Mouse (Mus musculus): ENCODE results near the gene Gprc5c. TPM values are rescaled to one million over a fixed set of nuclear protein-coding genes. Genes with fewer than 3 reads are reported as not detected.

Gprc5c gene
- polyA plus RNA-seq, 1 experiment from 2014 or later: 5.4 TPM

- 88% methylated on average over 1 of the region's 1 CpGs for WGBS
- Histone ChIP-seq H3K36me3 (ENCODE audit: control insufficient read depth, insufficient read depth, low read length) (no peaks in the 10 kb centered on the region), H3K4me1 (ENCODE audit: control insufficient read depth, insufficient read depth, low read length) (peaks cover 3% of the 10 kb centered on the region; the same call in 1 of the 2 replicates), H3K27me3 (ENCODE audit: control insufficient read depth, insufficient read depth, low read depth, low read length) (no peaks in the 10 kb centered on the region; the same call in 1 of the 2 replicates), H3K9me3 (replicated peaks; ENCODE audit: control insufficient read depth, low read length, poor library complexity, severe bottlenecking) (no peaks in the 10 kb centered on the region), H3K4me2 (ENCODE audit: low read length) (no peak overlapping the region), H3K27ac (ENCODE audit: low read length) (no peak overlapping the region), H3K9ac (ENCODE audit: low read depth, low read length) (no peak overlapping the region), H3K4me3 (ENCODE audit: low read depth, low read length) (no peak overlapping the region)
- ATAC-seq: no peak
These were observed 18.8 kb downstream of the Gprc5c start for GRCm38 (mm10) chr11:114869787-114870186.

- Histone ChIP-seq H3K27me3 (ENCODE audit: control insufficient read depth, insufficient read depth, low read depth, low read length) (no peaks in the 10 kb centered on the region; the same call in 1 of the 2 replicates), H3K27ac (ENCODE audit: low read length) (no peak overlapping the region), H3K9ac (ENCODE audit: low read depth, low read length) (no peak overlapping the region), H3K4me2 (ENCODE audit: low read length) (no peak overlapping the region), H3K36me3 (ENCODE audit: control insufficient read depth, insufficient read depth, low read length) (no peaks in the 10 kb centered on the region), H3K4me1 (ENCODE audit: control insufficient read depth, insufficient read depth, low read length) (peaks cover 3% of the 10 kb centered on the region; the same call in 1 of the 2 replicates), H3K4me3 (ENCODE audit: low read depth, low read length) (no peak overlapping the region), H3K9me3 (replicated peaks; ENCODE audit: control insufficient read depth, low read length, poor library complexity, severe bottlenecking) (no peaks in the 10 kb centered on the region)
- WGBS: 87% methylated on average over 2 of the region's 2 CpGs
- ATAC-seq: no peak
These were observed 20.6 kb downstream of the Gprc5c start for GRCm38 (mm10) chr11:114871540-114871939.

GRCm38 (mm10) chr11:114873022-114873817, 22.3 kb downstream of the Gprc5c start:
- no peaks in the 10 kb centered on the region for H3K9me3 ChIP-seq (replicated peaks; ENCODE audit: control insufficient read depth, low read length, poor library complexity, severe bottlenecking)
- no peak overlapping the region for H3K4me2 ChIP-seq (ENCODE audit: low read length)
- ATAC-seq: no peak
- no peaks in the 10 kb centered on the region; the same call in 1 of the 2 replicates for H3K27me3 ChIP-seq (ENCODE audit: control insufficient read depth, insufficient read depth, low read depth, low read length)
- H3K9ac ChIP-seq (ENCODE audit: low read depth, low read length): no peak overlapping the region
- 24% methylated on average over 6 of the region's 6 CpGs for WGBS
- H3K36me3 ChIP-seq (ENCODE audit: control insufficient read depth, insufficient read depth, low read length): no peaks in the 10 kb centered on the region
- no peak overlapping the region for H3K4me3 ChIP-seq (ENCODE audit: low read depth, low read length)
- H3K4me1 ChIP-seq (ENCODE audit: control insufficient read depth, insufficient read depth, low read length): peaks cover 3% of the 10 kb centered on the region; the same call in 1 of the 2 replicates
- H3K27ac ChIP-seq (ENCODE audit: low read length): no peak overlapping the region

- H3K9me3 ChIP-seq (replicated peaks; ENCODE audit: control insufficient read depth, low read length, poor library complexity, severe bottlenecking): no peaks in the 10 kb centered on the region
- H3K36me3 ChIP-seq (ENCODE audit: control insufficient read depth, insufficient read depth, low read length): no peaks in the 10 kb centered on the region
- H3K4me3 ChIP-seq (ENCODE audit: low read depth, low read length): no peak overlapping the region
- WGBS: 66% methylated on average over 9 of the region's 9 CpGs
- peaks cover 3% of the 10 kb centered on the region; the same call in 1 of the 2 replicates for H3K4me1 ChIP-seq (ENCODE audit: control insufficient read depth, insufficient read depth, low read length)
- ATAC-seq: no peak
- no peak overlapping the region for H3K9ac ChIP-seq (ENCODE audit: low read depth, low read length)
- H3K27me3 ChIP-seq (ENCODE audit: control insufficient read depth, insufficient read depth, low read depth, low read length): no peaks in the 10 kb centered on the region; the same call in 1 of the 2 replicates
- H3K27ac ChIP-seq (ENCODE audit: low read length): no peak overlapping the region
- no peak overlapping the region for H3K4me2 ChIP-seq (ENCODE audit: low read length)
These were observed 23.5 kb downstream of the Gprc5c start for GRCm38 (mm10) chr11:114874226-114875145.

- WGBS: 17% methylated on average over 9 of the region's 9 CpGs
- no peak for ATAC-seq
- no peak overlapping the region for H3K4me3 ChIP-seq (ENCODE audit: low read depth, low read length)
These were observed 24.4 kb downstream of the Gprc5c start for GRCm38 (mm10) chr11:114875301-114875801.

GRCm38 (mm10) chr11:114876176-114876575, 25.2 kb downstream of the Gprc5c start:
- no peak for ATAC-seq
- Histone ChIP-seq H3K4me1 (ENCODE audit: control insufficient read depth, insufficient read depth, low read length) (peaks cover 3% of the 10 kb centered on the region; the same call in 1 of the 2 replicates), H3K4me2 (ENCODE audit: low read length) (no peak overlapping the region), H3K27me3 (ENCODE audit: control insufficient read depth, insufficient read depth, low read depth, low read length) (no peaks in the 10 kb centered on the region; the same call in 1 of the 2 replicates), H3K36me3 (ENCODE audit: control insufficient read depth, insufficient read depth, low read length) (no peaks in the 10 kb centered on the region), H3K4me3 (ENCODE audit: low read depth, low read length) (no peak overlapping the region), H3K9ac (ENCODE audit: low read depth, low read length) (no peak overlapping the region), H3K9me3 (replicated peaks; ENCODE audit: control insufficient read depth, low read length, poor library complexity, severe bottlenecking) (no peaks in the 10 kb centered on the region), H3K27ac (ENCODE audit: low read length) (no peak overlapping the region)
- WGBS: 60% methylated on average over 7 of the region's 7 CpGs

More at GRCm38 (mm10) chr11:114875301-114875801, 24.4 kb downstream of the Gprc5c start:
- Histone ChIP-seq H3K27ac (ENCODE audit: low read length) (no peak overlapping the region), H3K4me1 (ENCODE audit: control insufficient read depth, insufficient read depth, low read length) (peaks cover 3% of the 10 kb centered on the region; the same call in 1 of the 2 replicates), H3K27me3 (ENCODE audit: control insufficient read depth, insufficient read depth, low read depth, low read length) (no peaks in the 10 kb centered on the region; the same call in 1 of the 2 replicates), H3K4me2 (ENCODE audit: low read length) (no peak overlapping the region), H3K36me3 (ENCODE audit: control insufficient read depth, insufficient read depth, low read length) (no peaks in the 10 kb centered on the region), H3K9ac (ENCODE audit: low read depth, low read length) (no peak overlapping the region), H3K9me3 (replicated peaks; ENCODE audit: control insufficient read depth, low read length, poor library complexity, severe bottlenecking) (no peaks in the 10 kb centered on the region)

GRCm38 (mm10) chr11:114876621-114877020, 25.7 kb downstream of the Gprc5c start:
- 36% methylated on average over 2 of the region's 2 CpGs for WGBS
- no peak overlapping the region for H3K4me2 ChIP-seq (ENCODE audit: low read length)
- no peaks in the 10 kb centered on the region; the same call in 1 of the 2 replicates for H3K27me3 ChIP-seq (ENCODE audit: control insufficient read depth, insufficient read depth, low read depth, low read length)
- H3K9me3 ChIP-seq (replicated peaks; ENCODE audit: control insufficient read depth, low read length, poor library complexity, severe bottlenecking): no peaks in the 10 kb centered on the region
- no peak overlapping the region for H3K4me3 ChIP-seq (ENCODE audit: low read depth, low read length)
- H3K36me3 ChIP-seq (ENCODE audit: control insufficient read depth, insufficient read depth, low read length): no peaks in the 10 kb centered on the region
- no peak overlapping the region for H3K27ac ChIP-seq (ENCODE audit: low read length)
- ATAC-seq: no peak
- no peak overlapping the region for H3K9ac ChIP-seq (ENCODE audit: low read depth, low read length)
- H3K4me1 ChIP-seq (ENCODE audit: control insufficient read depth, insufficient read depth, low read length): peaks cover 3% of the 10 kb centered on the region; the same call in 1 of the 2 replicates

GRCm38 (mm10) chr11:114877145-114877544, 26.2 kb downstream of the Gprc5c start:
- no peak overlapping the region for H3K9ac ChIP-seq (ENCODE audit: low read depth, low read length)

More at GRCm38 (mm10) chr11:114877145-114877544, 26.2 kb downstream of the Gprc5c start:
- no peaks in the 10 kb centered on the region for H3K27me3 ChIP-seq (ENCODE audit: control insufficient read depth, insufficient read depth, low read depth, low read length)
- WGBS: 63% methylated on average over 3 of the region's 3 CpGs
- no peak overlapping the region for H3K4me3 ChIP-seq (ENCODE audit: low read depth, low read length)
- H3K36me3 ChIP-seq (ENCODE audit: control insufficient read depth, insufficient read depth, low read length): no peaks in the 10 kb centered on the region
- H3K4me1 ChIP-seq (ENCODE audit: control insufficient read depth, insufficient read depth, low read length): peaks cover 3% of the 10 kb centered on the region; the same call in 1 of the 2 replicates
- no peak overlapping the region for H3K27ac ChIP-seq (ENCODE audit: low read length)
- no peak for ATAC-seq
- H3K4me2 ChIP-seq (ENCODE audit: low read length): no peak overlapping the region
- H3K9me3 ChIP-seq (replicated peaks; ENCODE audit: control insufficient read depth, low read length, poor library complexity, severe bottlenecking): no peaks in the 10 kb centered on the region
